Mouse (Mus musculus): ENCODE measurements around the gene Hsp90ab1.

Gene Hsp90ab1

GRCm38 (mm10) chr17:45580958-45581477 lies 7.9 kb upstream of the Hsp90ab1 start:
- DNase-seq (ENCODE audit: low read depth, low spot score): no peak

- DNase-seq (ENCODE audit: low read depth, low spot score): no peak
These were observed 6.5 kb upstream of the Hsp90ab1 start for GRCm38 (mm10) chr17:45579554-45579953.

GRCm38 (mm10) chr17:45578843-45579242 lies 5.8 kb upstream of the Hsp90ab1 start:
- no peak for DNase-seq (ENCODE audit: low read depth, low spot score)

- no peak for DNase-seq (ENCODE audit: low read depth, low spot score)
These were observed 5.2 kb upstream of the Hsp90ab1 start for GRCm38 (mm10) chr17:45578242-45578641.

GRCm38 (mm10) chr17:45575123-45575897 lies 2.2 kb upstream of the Hsp90ab1 start:
- no peak for DNase-seq (ENCODE audit: low read depth, low spot score)

GRCm38 (mm10) chr17:45574129-45574761 lies 1.2 kb upstream of the Hsp90ab1 start:
- DNase-seq (ENCODE audit: low read depth, low spot score): no peak

GRCm38 (mm10) chr17:45573780-45574123 lies 681 bp upstream of the Hsp90ab1 start:
- peak; percentile 75 for DNase-seq (ENCODE audit: low read depth, low spot score)

GRCm38 (mm10) chr17:45572103-45573086 lies 676 bp downstream of the Hsp90ab1 start:
- no peak for DNase-seq (ENCODE audit: low read depth, low spot score)

GRCm38 (mm10) chr17:45569999-45570398 lies 3.1 kb downstream of the Hsp90ab1 start:
- no peak for DNase-seq (ENCODE audit: low read depth, low spot score)

GRCm38 (mm10) chr17:45568990-45569389 lies 4.1 kb downstream of the Hsp90ab1 start:
- DNase-seq (ENCODE audit: low read depth, low spot score): no peak

GRCm38 (mm10) chr17:45567162-45567601 lies 5.9 kb downstream of the Hsp90ab1 start:
- DNase-seq (ENCODE audit: low read depth, low spot score): no peak

- no peak for DNase-seq (ENCODE audit: low read depth, low spot score)
These were observed 6.5 kb downstream of the Hsp90ab1 start for GRCm38 (mm10) chr17:45566360-45567161.

GRCm38 (mm10) chr17:45566031-45566359 lies 7.1 kb downstream of the Hsp90ab1 start:
- DNase-seq (ENCODE audit: low read depth, low spot score): no peak

GRCm38 (mm10) chr17:45565103-45565502 lies 8.0 kb downstream of the Hsp90ab1 start:
- no peak for DNase-seq (ENCODE audit: low read depth, low spot score)

- no peak for DNase-seq (ENCODE audit: low read depth, low spot score)
These were observed 8.5 kb downstream of the Hsp90ab1 start for GRCm38 (mm10) chr17:45564531-45565084.

- DNase-seq (ENCODE audit: low read depth, low spot score): no peak
These were observed 9.2 kb downstream of the Hsp90ab1 start, which contains the start of gene Slc35b2 for GRCm38 (mm10) chr17:45563655-45564530. TSS of gene Slc35b2 (plus strand) at chr17:45563874.

- DNase-seq (ENCODE audit: low read depth, low spot score): no peak
These were observed 9.9 kb downstream of the Hsp90ab1 start for GRCm38 (mm10) chr17:45563216-45563615.

GRCm38 (mm10) chr17:45559732-45560525 lies 13.1 kb downstream of the Hsp90ab1 start:
- no peak for DNase-seq (ENCODE audit: low read depth, low spot score)

Data from c-Kit-negative CD71-positive TER-119-positive erythroid progenitor cells, embryonic 14.5 days (primary cell).